Mouse (Mus musculus): Measurements from ENCODE around the gene Grhl1. TPM values are rescaled to one million over a fixed set of nuclear protein-coding genes. Genes with fewer than 3 reads are reported as not detected.

Grhl1 gene
- polyA plus RNA-seq, 1 experiment from 2014 or later = 2.1 TPM

DNA sequence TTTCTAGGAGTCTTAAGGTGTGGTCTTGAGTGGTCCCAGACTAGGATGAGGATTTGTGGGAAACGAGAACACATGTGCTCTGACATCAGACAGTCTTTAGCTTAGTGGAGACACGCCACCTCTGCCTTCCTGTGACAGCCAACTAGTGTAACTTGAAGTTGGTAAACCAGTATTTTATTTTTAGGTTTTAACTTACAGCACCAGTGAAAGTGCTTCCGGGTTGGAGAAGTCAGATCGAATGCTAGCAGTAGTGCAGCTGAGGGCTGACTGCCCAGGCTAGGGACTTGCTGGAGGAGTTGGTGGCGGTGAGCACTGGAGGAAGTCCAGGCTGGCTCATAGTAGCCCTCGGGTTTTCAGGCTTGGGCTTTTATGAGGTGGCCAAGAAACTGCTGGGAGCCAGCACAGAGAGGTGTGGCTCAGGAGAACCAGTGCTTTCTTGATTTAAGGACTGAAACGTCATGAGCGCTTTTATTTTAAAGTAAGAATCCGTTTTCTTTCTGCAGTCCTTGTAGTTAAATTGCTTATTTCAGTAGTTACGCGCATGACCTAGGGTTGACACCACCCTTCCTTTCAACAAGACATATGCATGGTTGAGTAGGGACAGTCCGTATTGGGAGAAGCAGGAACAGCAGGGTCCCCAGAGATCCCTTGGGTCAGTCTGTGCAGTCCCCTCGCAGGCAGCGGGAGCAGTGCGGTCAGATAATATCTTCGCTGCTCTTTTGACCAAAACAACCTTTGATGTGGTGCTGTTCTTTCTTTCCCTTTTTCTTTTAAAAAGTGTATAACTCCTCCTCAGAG is 82.2 kb downstream of the Grhl1 start:
- Histone ChIP-seq H3K4me2 (no peak overlapping the region), H3K27ac (ENCODE audit: low read depth) (no peak overlapping the region), H3K9ac (no peak overlapping the region), H3K27me3 (ENCODE audit: insufficient read depth, low read length) (no peaks in the 10 kb centered on the region), H3K4me1 (ENCODE audit: insufficient read depth) (peaks cover 19% of the 10 kb centered on the region), H3K9me3 (ENCODE audit: low read depth, low read length) (no peaks in the 10 kb centered on the region), H3K36me3 (ENCODE audit: insufficient read depth) (peaks cover 49% of the 10 kb centered on the region), H3K4me3 (ENCODE audit: low read depth, low read length) (no peak overlapping the region)
- 82% methylated on average over 16 of the region's 16 CpGs for WGBS
- ATAC-seq (ENCODE audit: insufficient read depth) (no peak), DNase-seq (no peak)
- TF ChIP-seq CTCF (IDR thresholded peaks at IDR 0.05; ENCODE audit: low read depth) = no peak

DNA sequence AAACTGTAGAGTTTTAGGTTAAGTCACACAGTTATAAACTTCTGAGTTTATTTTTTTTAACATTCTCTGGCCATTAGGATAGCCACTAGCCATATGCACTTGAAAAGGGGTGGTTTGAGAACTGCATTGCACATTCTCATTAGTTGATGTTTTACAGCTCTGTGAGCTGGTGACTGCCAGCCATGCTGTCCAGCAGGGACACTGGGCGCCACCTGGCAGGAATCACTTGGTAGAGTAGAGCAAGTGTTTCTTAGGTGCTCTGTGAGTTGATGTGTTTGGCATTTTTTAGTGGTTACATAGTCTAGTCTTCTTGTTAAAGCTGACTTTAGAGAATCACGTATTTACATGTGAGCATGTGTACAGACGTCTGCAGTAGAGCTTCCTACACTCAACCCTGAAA is 84.4 kb downstream of the Grhl1 start:
- DNase-seq (no peak), ATAC-seq (ENCODE audit: insufficient read depth) (no peak)
- WGBS = 67% methylated on average over 3 of the region's 3 CpGs
- H3K9me3 ChIP-seq (ENCODE audit: low read depth, low read length) = no peaks in the 10 kb centered on the region
- H3K27ac ChIP-seq (ENCODE audit: low read depth) = no peak overlapping the region
- no peaks in the 10 kb centered on the region for H3K27me3 ChIP-seq (ENCODE audit: insufficient read depth, low read length)
- H3K4me1 ChIP-seq (ENCODE audit: insufficient read depth) = peaks cover 13% of the 10 kb centered on the region
- TF ChIP-seq CTCF (IDR thresholded peaks at IDR 0.05; ENCODE audit: low read depth) = no peak
- H3K4me2 ChIP-seq = no peak overlapping the region
- H3K9ac ChIP-seq = no peak overlapping the region
- H3K36me3 ChIP-seq (ENCODE audit: insufficient read depth) = peaks cover 68% of the 10 kb centered on the region
- H3K4me3 ChIP-seq (ENCODE audit: low read depth, low read length) = no peak overlapping the region

DNA sequence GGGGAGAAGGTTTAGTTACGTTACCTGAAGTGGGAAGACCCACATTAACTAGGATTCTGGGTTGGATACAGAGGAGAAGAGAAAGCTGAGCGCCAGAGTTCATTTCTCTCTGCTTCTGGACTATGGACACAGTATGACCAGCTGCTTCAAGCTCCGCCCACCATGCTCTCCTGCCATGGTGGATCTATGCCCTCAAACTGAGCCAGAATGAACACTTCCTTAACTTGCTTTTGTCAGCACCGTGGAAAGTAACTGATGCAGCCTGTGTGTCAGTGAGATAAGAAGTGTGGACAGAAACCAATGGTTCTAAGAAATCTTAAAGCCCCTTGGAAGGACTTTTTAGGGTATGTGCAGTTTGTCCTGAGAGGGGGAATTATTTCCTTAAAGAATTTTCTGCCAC is 86.9 kb downstream of the Grhl1 start:
- Histone ChIP-seq H3K4me1 (ENCODE audit: insufficient read depth) (no peaks in the 10 kb centered on the region), H3K4me2 (no peak overlapping the region), H3K27me3 (ENCODE audit: insufficient read depth, low read length) (no peaks in the 10 kb centered on the region), H3K4me3 (ENCODE audit: low read depth, low read length) (no peak overlapping the region), H3K9me3 (ENCODE audit: low read depth, low read length) (no peaks in the 10 kb centered on the region), H3K36me3 (ENCODE audit: insufficient read depth) (peaks cover 73% of the 10 kb centered on the region), H3K9ac (no peak overlapping the region), H3K27ac (ENCODE audit: low read depth) (no peak overlapping the region)
- 84% methylated on average over 4 of the region's 4 CpGs for WGBS
- TF ChIP-seq CTCF (IDR thresholded peaks at IDR 0.05; ENCODE audit: low read depth) = no peak
- DNase-seq (no peak), ATAC-seq (ENCODE audit: insufficient read depth) (no peak)

DNA sequence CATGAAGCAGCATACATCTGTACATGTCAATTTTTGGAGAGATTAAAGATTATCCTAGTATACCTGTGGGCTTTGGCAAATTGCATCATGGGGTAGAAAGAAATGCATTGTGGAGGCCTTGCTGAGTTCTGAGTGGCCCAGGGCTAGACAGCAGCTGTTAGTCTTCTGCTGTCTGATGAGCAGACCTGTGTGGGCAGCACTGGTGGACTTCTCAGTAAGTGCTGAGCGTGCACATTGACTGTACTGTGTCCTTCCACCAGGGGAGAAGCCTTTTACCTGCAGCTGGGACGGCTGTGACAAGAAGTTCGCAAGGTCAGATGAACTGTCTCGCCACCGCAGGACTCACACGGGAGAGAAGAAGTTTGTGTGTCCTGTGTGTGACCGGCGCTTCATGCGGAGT is 87.8 kb downstream of the Grhl1 start:
- H3K27ac ChIP-seq (ENCODE audit: low read depth) = no peak overlapping the region
- H3K9me3 ChIP-seq (ENCODE audit: low read depth, low read length) = no peaks in the 10 kb centered on the region
- no peak for TF ChIP-seq CTCF (IDR thresholded peaks at IDR 0.05; ENCODE audit: low read depth)
- H3K27me3 ChIP-seq (ENCODE audit: insufficient read depth, low read length) = no peaks in the 10 kb centered on the region
- H3K4me2 ChIP-seq = no peak overlapping the region
- H3K4me3 ChIP-seq (ENCODE audit: low read depth, low read length) = no peak overlapping the region
- no peaks in the 10 kb centered on the region for H3K4me1 ChIP-seq (ENCODE audit: insufficient read depth)
- no peak overlapping the region for H3K9ac ChIP-seq
- peaks cover 64% of the 10 kb centered on the region for H3K36me3 ChIP-seq (ENCODE audit: insufficient read depth)
- ATAC-seq (ENCODE audit: insufficient read depth) (no peak), DNase-seq (no peak)
- 90% methylated on average over 9 of the region's 9 CpGs for WGBS

DNA sequence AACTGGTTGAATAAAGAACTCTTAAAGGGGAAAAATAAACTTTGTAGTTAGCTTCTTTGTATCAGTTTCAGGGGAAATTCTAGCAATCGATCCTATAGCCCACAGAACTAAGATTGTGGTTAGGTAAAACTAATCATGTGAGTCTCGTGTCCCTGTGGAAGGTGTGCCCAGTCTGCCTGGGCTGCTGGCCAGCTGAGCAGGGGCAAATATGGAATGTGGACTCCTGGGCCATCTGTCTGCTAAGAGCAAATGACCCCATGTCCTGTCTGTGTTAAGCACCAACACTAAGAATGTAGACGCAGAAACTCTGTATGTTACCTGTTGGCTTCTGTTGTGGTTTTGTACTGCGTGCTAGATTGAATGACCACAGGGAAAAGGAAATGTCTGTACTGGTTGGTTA is 89.0 kb downstream of the Grhl1 start:
- Histone ChIP-seq H3K27me3 (ENCODE audit: insufficient read depth, low read length) (no peaks in the 10 kb centered on the region), H3K9ac (no peak overlapping the region), H3K36me3 (ENCODE audit: insufficient read depth) (peaks cover 53% of the 10 kb centered on the region), H3K4me2 (no peak overlapping the region), H3K4me1 (ENCODE audit: insufficient read depth) (no peaks in the 10 kb centered on the region), H3K4me3 (ENCODE audit: low read depth, low read length) (no peak overlapping the region), H3K27ac (ENCODE audit: low read depth) (no peak overlapping the region), H3K9me3 (ENCODE audit: low read depth, low read length) (no peaks in the 10 kb centered on the region)
- no peak for ATAC-seq (ENCODE audit: insufficient read depth)
- TF ChIP-seq CTCF (IDR thresholded peaks at IDR 0.05; ENCODE audit: low read depth) = no peak
- 84% methylated on average over 4 of the region's 4 CpGs for WGBS
- no peak for DNase-seq

DNA sequence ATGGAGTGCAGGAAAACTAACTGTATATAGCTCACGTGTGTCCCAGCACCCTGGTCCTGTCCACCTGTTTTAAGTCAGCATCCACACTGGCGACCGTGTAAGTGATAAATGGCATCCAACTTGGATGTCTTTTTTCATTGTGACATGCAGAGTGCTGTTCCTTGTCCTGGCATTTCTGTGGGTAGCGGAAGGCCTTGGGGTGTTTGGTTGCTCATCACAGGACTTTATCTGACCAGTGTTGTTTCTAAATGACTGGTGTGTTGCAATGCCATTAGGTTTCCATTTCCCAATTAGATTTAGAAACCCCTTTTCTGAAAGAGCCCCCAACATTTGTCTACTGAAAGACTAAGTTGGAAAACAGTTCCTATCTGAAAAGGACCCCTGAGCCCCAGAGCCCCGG is 90.0 kb downstream of the Grhl1 start:
- H3K9ac ChIP-seq = no peak overlapping the region
- H3K4me3 ChIP-seq (ENCODE audit: low read depth, low read length) = no peak overlapping the region
- H3K9me3 ChIP-seq (ENCODE audit: low read depth, low read length) = no peaks in the 10 kb centered on the region
- no peaks in the 10 kb centered on the region for H3K4me1 ChIP-seq (ENCODE audit: insufficient read depth)
- no peak for TF ChIP-seq CTCF (IDR thresholded peaks at IDR 0.05; ENCODE audit: low read depth)
- H3K4me2 ChIP-seq = no peak overlapping the region
- ATAC-seq (ENCODE audit: insufficient read depth) (no peak), DNase-seq (no peak)
- no peak overlapping the region for H3K27ac ChIP-seq (ENCODE audit: low read depth)
- H3K27me3 ChIP-seq (ENCODE audit: insufficient read depth, low read length) = no peaks in the 10 kb centered on the region
- peaks cover 42% of the 10 kb centered on the region for H3K36me3 ChIP-seq (ENCODE audit: insufficient read depth)
- 80% methylated on average over 5 of the region's 5 CpGs for WGBS

Other genes with a start within 250 kb of the Grhl1 start
- gene Taf1b, start 73.9 kb upstream of the Grhl1 start, polyA plus RNA-seq (2014; fragmentation: Nextera tagmentation; extraction: Ambion mirVana) = 31.5 and 32.2 TPM in 2 replicates
- 12.3 and 13.4 TPM in 2 replicates for gene Klf11, start 79.0 kb downstream of the Grhl1 start, polyA plus RNA-seq (2014; fragmentation: Nextera tagmentation; extraction: Ambion mirVana)
- 1.3 and 2.4 TPM in 2 replicates for gene Cys1, start 109.5 kb downstream of the Grhl1 start, polyA plus RNA-seq (2014; fragmentation: Nextera tagmentation; extraction: Ambion mirVana)
- gene Rrm2, start 136.0 kb downstream of the Grhl1 start, polyA plus RNA-seq (2014; fragmentation: Nextera tagmentation; extraction: Ambion mirVana) = 219 and 221 TPM in 2 replicates